Mouse (Mus musculus) small intestine, adult 2 months (tissue): ENCODE data around the gene Ssh2.

Experiments
- CTCF ChIP-seq: fragments of 200-500 bp; IDR thresholded peaks from 2 replicates; pipeline ENCODE4 v1.5.1; 2012; ENCODE audit warnings: low read depth, mild to moderate bottlenecking, control low read depth, inconsistent platforms, low read length, moderate library complexity, mixed read lengths; ENCODE audit not compliant: insufficient replicate concordance, insufficient read length; ENCODE audit errors: extremely low read depth
- POLR2A ChIP-seq: fragments of 200-500 bp; IDR thresholded peaks from 2 replicates; pipeline ENCODE4 v1.6.1; 2012; ENCODE audit warnings: low read depth, mild to moderate bottlenecking, control low read depth, inconsistent platforms, low read length, moderate library complexity

GRCm38 (mm10) chr11:77462283-77463100 lies 246.4 kb downstream of the Ssh2 start, which contains the start of gene Coro6:
- TF ChIP-seq CTCF (no peak), POLR2A (no peak)
